Mouse (Mus musculus) frontal cortex, adult (tissue): Measurements from ENCODE around the gene Insr.
"Not testable (repeated sequence)": the region's sequence is repeated elsewhere in the genome, so short reads cannot be mapped to it uniquely, and the experiment has no call there.

Experiments
- ATAC-seq: cut with Nextera tagmentation; 2 replicates; pipeline ENCODE4 v1.9.2; 2017; ENCODE audit warnings: mild to moderate bottlenecking, moderate library complexity, mixed read lengths; ENCODE audit not compliant: low TSS enrichment

Gene Insr

DNA sequence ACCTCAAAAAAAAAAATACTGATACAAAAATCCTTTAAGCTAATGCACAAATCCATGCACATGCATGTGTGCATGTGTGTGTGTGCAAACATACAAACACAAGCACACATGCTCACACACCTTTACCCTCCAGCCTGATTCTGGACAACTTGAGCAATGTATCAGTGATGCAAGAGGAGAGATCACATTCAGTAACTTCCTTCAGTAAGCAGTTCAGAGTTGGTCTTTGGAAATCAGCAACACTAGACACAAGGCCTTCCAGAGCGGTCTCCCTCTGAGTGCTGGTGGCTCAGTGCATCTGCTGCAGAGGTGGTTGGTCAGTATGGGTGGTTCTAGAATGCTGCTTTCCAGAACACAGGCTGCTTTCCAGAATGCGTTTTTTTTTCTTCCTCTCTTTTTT, 46.8 kb downstream of the Insr start:
- no peak for ATAC-seq

DNA sequence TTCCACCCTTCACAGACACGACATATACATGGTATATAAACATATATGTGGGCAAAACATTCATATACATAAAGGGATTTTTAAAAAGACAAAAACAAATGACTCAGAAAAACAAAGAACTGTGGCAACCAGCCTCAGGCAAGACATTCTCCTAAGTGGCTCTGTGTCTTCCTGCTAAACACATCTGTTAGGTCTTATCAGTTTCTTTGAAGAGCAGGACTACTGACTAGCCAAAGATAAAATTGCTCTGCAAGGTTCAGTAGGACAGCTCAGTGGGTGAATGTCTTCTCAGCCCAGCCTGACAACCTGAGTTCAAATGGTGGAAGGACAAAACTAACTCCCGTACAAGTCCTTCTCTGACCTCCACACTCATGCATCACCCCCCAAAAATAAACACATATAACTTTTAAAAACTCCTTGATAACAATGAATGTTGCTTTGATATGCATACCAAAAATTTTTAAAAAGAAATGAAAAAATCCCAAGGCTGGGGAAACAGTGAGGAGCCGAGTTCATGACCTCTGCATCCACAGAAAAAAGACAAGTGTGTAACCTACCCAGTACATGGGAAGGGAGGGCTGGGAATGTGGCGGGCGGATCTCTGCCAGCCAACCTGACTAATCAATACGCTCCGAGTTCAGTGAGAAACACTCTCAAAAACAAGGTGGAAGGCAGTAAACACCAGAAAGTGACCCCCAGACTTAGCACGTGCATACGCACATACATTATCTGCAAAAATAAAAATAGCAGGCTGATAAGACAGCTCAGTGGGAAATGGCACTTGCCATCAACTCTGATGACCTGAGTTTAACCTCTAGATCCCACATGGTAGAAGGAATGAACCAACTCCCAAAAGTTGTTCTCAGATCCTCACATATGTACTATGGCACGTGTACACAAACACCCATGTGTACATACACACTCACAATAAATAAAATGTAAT, 49.0 kb downstream of the Insr start:
- ATAC-seq = no peak

DNA sequence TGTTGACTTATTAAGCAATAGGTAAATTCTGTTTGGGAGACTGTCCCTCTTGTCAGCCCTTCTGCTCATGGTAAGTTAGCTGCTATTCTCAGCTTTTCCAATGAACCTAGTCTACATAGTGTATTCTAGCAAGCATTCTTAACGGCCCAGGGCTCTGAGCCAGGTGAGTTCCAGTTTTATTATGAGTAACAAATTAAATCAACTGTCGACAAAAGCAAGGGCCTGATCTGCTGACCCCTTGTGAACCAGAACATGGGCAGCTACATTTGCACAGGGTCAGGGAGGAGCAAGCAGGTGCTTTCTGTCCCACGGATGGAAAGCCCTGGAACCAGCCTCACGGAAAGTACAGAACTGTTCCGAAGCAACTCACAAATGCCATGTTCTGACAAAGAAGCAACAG, 52.0 kb downstream of the Insr start:
- no peak for ATAC-seq

DNA sequence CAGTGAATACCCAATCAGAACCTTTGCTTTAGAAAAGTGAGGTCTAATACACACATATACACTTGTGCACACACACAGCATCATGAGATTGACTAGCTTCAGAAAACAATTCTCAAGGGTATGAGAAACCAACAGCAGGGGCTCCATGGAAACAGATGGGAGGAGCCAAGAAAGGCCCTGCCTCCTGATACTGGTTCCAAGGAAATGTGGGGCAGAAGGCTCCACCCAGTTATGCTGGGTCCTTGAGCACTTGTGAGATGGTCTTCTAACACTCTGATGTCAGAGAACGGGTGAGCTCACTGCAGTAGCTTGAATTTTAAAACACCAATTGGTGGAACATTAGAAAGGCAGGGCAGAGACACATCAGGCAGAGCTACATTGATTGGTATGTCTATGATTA, 53.7 kb downstream of the Insr start:
- no peak for ATAC-seq

DNA sequence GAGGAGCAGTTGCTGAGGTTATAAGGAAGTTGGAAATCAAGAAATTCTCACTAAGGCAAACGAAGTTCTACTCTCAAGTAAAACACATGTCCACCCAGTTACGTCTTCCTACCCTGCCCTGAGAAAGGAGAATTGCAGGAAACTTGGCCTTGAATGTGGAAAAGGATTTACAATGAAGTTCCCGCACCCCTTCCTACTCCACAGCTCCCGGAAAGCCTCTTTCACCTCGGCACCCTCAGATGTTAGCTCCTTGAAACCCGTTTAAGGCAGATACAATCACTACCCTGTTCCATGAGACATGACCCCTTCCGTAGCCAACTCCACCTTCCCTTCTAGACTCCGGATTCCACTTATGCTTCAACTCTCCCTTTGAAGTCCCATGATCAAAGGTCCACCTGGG, 54.2 kb downstream of the Insr start:
- ATAC-seq = no peak

DNA sequence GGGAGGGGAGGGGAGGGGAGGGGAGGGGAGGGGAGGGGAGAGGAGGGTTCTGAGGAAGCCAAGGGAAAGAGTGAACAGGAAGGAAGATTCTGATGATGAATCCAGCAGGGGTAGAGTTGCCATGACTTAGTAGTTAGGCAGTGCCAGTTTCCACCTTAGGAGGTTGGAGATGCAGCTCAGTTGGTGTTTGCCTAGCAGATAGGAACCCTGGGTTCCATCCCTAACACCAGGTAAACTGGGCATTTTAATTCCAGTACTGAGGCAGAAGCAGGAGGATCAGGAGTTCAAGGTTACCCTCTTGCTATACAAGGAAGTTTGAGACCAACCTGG, 56.8 kb downstream of the Insr start:
- ATAC-seq = no peak

DNA sequence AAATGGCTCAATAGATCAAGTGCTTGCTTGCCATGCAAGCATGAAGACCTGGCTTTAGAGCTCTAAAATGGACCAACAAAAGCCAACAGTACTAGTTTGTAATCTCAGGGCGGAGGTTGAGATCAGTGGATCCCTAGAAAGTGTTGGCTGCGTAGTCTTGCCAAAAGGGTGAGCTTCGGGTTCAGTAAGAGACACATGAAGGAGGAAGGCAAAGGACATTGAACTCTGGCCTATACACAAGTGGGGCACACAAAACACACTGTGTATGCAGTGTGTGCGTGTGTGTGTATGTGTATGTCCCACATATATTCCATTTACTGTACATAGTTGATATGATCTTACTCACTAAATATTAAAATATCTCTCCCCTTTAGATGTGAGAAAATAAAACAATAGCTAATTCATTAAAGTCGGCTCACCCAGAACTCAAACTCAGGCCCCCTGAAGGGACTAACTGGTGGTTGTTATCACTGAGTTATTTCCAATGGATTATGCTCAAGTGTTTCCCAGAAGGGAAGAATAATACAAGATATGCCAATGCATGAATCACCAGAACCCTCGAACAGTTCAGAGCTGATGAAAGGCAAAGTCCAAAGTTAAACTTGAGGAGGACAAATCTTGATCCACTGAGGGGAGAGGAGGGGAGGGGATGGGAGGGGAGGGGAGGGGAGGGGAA, 57.3 kb downstream of the Insr start:
- no peak for ATAC-seq

DNA sequence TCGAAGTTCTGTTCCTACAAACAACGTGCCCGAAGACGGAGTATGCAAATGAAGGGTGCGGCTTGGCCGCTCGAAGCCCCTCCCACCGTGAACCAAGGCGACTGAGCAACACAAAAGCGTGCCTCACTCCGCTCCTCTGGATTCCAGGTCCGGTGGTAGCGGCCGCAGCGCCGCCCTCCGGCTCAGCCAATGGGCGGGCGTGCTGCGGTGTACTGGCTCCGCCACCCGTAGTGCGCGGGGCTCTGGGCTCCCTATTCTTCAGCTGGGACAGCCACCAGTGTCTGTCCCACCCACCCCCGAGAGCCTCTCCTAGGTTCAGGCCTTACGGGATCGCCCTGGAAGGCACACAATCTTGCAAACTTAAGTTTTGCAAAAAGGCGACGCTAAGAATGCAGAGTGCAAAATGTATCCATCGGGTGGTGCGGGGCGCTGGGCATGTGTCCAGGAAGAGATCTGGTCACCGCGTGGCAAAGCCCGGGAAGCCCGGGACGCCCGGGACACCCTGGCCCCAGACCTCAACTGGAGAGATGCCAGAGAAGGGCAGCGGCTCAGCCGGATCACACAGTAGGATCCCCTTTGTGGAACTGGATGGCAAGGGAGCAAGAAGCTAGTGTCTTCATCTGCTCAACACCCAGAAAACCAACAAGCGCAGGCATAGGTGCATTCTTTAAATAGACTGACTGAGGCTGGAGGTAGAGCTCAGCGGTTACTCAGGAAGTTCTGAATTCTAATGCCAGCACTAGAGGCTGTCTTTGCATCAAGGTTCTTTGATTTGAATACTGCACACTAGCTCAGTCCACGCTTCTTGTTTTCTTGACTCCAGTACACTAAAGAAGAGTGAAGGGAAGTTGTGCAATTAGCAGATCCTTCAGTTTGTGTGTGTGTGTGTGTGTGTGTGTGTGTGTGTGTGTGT, 58.1 kb downstream of the Insr start:
- peak; percentile 97 for ATAC-seq

DNA sequence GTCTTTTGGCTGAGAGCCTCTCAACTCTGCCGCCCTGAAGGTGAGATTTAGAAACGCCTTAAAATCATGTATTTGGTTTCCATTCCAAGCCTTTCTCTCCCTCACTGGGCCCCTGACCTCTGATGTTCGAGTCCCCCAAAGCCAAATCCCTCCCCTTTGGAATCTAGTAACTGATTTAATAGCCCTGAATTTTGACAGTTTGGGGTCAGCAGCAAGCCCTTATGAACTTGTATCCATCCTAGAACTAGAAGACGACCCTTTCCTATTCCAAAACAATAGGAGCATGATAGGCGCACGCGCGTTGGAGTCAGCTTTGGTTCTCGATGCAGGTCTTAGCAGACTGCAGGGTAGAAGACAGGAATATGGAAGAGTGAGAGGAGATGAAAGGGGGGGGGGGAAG, 58.9 kb downstream of the Insr start:
- peak; percentile 29 for ATAC-seq

DNA sequence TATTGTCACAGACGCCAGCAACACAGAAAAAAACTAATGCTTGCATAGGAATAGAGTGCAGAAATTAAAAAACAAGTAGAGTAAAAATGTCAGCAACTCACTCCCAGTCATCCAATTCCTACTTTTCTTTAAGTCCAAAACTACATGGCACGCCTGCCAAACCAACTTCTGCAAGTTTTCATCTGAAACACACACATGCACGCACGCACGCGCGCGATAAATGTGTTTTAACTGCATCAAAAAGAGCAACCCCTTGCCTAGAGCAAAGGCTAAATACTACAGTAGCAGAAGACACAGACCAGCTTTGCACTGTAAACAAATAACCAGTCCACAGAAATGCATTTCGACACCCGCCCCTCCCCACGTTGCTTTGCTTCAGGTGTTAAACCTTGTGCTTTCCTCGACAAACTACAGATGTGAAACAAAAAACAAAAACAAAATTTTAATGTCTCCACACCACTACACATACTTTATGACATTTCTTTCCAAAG, 59.5 kb downstream of the Insr start:
- ATAC-seq = no peak

DNA sequence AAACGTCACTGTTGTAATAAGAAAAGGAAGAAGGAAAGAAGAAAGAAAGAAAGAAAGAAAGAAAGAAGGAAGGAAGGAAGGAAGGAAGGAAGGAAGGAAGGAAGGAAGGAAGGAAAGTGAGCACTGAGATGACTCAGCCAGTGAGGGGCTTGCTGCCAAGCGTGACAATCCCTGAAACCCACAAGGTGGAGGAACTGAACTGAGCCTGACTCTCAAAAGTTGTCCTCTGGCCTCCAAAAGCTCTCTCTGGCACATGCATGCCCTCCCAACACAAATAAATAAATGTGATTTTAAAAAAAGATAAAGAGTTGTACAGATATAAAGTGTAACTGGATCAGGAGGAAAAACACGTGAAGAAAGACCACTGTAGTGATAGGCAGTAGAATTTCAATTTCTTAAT, 60.2 kb downstream of the Insr start:
- ATAC-seq = no peak

DNA sequence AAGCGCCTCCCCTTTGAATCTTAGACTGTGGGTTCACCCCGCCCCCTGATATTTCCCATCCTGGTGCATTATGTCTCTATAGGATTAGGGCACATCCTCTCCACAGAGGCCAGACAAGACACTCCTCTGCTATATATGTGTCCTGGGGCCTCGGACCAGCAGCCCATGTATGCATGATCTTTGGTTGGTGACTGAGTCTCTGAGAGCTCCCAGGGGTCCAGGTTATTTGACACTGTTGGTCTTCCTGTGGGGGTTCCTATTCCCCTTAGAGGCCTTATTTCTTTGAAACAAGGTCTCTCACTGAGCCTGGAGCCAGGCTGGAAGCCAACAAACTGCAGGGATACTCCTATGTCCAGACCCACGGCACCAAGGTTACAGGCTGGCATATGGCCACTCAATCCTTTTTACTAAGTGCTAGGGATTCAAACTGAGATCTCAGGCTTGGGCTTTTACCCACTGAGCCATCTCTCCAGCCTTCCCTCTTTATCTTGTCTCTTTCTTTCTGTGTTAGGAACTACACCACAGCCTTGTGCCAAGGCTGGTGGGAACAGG, 62.8 kb downstream of the Insr start:
- ATAC-seq = no peak

DNA sequence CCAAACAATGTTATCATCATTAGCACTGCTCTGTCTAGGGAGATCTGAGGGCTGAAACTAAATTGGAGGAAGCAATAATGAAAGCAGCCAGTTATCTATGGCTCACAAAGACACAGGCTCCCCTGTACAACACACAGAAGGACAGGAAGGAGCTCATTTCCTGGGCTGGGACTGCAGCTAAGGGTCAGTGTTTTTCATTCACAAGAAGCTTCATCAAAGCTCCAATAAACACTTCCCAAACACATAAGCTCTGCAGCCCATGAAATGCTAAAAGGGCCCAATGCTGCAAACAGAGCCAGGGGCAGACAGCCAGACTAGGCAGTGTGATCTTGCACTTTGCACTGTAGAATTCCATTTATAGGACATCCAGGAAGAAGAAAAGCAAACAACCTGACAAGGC, 63.9 kb downstream of the Insr start:
- ATAC-seq = no peak

DNA sequence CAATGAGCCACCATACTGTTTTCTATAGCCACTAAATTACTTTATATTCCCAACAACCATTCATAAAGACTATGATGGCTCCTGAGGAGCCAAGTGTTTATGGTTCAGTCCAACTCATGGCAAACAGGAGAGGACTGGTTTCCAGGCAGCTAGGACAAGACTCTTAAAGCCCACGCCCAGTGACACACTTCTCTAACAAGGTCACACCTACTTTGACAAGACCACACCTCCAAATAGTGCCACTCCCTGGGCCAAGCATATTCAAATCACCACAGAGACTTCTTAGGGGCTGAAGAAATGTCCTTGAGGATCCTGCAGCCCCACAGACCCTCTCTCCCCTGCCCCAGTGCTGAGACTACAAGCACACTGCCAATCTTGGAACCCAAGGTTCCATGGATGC, 64.8 kb downstream of the Insr start:
- ATAC-seq = no peak

DNA sequence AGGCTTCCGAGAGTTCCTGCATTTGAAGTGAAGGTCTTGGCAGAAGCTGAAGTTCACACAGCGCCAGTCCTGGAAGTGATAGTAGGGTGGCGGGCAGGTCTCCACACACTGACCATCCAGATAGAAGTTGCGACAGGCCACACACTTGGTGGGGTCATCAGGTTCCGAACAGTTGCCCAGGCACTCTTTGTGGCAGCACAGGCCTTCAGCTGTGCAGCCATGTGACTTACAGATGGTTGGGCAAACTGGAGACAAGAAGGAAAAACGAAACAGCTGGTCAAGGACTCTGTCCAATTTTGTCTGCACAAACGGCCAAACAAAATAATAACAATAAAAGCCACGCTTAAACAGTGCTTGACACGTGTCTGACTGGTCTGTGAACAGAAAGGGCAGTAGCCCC, 68.0 kb downstream of the Insr start:
- no peak for ATAC-seq

DNA sequence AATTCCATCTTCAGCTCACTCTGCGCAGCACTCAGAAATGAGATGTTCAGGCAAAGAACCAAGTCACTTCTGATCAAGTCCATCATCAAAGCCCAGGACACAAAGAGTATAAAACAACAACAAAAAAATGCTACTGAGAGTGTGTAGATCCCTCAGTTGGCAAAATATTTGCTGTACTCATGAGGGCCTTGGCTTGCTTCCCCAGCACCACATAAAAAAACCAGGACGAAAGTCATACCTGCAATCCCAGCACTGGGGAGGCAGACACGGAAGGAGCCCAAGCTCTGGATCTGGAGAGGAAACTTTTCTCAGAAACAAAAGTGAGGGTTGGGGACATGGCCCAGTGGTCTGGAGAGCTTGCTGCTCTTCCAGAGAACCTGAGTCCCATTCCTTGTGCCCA, 69.5 kb downstream of the Insr start:
- no peak for ATAC-seq

DNA sequence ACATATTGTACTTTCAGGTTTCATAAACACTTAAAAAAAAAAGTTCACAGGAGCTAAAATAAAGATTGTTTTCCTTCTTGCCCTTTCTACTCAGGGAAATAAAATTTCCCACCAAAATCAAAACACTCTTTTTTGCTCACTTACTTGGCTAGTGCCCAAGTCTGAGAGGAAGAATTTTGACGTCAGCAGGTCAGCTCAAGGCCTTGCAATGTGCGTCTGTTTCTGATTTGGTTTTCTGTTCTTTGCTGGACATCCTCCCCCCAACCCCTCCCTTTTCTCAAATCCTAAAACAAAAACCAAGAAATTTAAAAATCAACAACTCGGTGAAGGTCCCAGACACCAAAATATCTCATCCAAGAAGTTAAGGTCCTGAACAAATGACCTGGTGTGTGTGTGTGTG, 70.1 kb downstream of the Insr start:
- no peak for ATAC-seq

DNA sequence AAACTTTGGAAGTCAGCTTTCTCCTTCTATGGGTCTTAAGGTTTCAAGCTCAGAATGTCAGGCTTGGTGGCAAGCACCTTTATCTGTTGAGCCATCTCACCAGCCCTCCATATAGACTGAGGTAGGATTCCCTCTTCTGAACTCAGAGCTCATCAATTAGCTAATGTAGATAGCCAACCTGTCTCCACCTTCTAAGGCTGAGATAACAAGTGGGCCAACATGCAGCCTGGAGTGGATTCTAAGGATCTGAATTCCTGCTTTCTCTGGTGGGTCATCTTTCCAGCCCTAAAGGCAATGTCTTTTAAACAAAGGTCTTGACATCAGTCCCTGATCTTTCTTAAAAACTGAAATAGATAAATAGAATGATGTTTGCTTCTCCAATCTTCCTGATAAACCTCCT, 70.7 kb downstream of the Insr start:
- no peak for ATAC-seq

DNA sequence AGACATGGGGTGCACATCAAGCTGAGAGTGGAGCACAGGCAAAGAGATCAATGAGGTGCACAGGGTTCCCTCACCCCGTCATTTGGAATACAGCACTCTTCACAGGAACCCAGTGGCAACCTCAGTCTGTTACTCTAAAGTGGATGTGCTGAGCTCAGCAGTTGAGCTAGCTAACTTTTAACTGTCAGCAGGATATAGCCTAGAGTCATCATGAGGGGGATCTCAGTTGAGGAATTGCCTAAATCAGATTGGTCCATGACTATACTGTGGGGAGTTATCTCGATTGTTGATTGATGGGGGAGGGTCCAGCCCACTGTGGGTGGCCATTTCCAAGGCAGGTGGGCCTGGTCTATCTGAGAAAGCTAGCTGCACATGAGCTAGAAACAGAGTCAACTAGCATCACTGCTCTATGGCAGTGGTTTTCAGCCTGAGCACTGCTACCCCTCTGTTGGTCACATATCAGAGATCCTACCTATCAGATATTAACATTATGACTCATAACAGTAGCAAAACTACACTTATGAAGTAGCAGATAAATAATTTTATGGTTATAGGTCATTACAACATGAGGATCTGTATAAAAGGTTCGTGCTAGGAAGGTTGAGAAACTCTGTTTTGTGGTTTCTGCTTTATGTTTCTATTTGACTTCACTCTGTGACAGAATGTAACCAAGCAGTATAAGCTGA, 74.5 kb downstream of the Insr start:
- no peak for ATAC-seq

DNA sequence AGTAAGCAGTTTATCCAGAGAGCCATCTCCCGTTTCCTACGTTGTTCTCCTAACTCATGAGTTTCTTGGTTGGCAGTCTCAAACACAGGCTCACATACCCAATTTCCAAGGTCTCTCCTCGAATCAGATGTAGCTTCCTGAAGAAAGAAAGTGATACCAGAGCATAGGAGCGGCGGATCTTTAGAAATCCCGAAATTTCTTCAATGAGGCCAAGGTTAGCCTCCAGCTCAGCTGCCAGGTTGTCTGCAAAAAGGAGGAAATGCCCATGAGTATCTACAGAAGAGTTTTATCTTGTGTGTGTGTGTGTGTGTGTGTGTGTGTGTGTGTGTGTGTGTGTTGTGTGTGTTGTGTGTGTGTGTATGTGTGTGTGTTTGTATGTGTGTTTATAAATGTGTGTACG, 76.6 kb downstream of the Insr start:
- no peak for ATAC-seq

DNA sequence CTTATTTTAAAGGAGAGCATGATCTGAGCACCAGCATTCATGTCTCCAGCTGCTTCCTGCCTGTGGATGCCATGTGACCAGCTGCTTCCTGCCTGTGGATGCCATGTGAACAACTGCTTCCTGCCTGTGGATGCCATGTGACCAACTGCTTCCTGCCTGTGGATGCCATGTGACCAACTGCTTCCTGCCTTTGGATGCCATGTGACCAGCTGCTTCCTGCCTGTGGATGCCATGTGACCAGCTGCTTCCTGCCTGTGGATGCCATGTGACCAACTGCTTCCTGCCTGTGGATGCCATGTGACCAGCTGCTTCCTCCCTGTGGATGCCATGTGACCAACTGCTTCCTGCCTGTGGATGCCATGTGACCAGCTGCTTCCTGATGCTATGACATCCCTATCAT, 85.1 kb downstream of the Insr start:
- ATAC-seq = not testable (repeated sequence)
